Mouse (Mus musculus) c-Kit-positive CD71-positive TER-119-positive erythroid progenitor cells, embryonic 14.5 days (primary cell): Measurements from ENCODE around the gene Adh1.

Experiments
- DNase-seq: peaks from one replicate; pipeline ENCODE4 v3.0.0-alpha.2; 2013; ENCODE audit warnings: low spot score

Adh1 gene

GRCm38 (mm10) chr3:138290672-138291071 is 29.9 kb downstream of the Adh1 start:
- no peak for DNase-seq

DNA sequence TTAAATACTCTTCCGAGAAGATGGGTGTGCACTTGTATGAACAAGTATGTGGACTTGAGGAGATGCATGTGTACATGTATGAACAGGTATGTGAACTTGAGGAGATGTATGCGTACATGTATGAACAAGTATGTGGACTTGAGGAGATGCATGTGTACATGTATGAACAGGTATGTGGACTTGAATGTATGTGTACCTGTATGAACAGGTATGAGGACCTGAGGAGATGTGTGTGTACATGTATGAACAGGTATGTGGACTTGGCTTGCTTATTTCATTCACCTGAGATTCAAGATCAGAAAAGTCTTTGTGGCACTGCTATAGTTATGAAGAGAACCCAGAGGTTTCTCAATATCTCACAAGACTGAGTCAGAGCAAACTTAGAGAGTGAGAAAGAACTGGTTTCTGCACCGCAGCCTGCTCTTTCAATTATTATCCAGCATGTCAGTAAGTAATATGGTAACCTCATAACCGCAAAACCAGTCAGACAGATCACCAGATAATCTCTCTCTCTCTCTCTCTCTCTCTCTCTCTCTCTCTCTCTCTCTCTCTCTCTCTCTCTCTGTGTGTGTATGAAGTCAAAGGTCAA is 30.8 kb downstream of the Adh1 start:
- DNase-seq: no peak

DNA sequence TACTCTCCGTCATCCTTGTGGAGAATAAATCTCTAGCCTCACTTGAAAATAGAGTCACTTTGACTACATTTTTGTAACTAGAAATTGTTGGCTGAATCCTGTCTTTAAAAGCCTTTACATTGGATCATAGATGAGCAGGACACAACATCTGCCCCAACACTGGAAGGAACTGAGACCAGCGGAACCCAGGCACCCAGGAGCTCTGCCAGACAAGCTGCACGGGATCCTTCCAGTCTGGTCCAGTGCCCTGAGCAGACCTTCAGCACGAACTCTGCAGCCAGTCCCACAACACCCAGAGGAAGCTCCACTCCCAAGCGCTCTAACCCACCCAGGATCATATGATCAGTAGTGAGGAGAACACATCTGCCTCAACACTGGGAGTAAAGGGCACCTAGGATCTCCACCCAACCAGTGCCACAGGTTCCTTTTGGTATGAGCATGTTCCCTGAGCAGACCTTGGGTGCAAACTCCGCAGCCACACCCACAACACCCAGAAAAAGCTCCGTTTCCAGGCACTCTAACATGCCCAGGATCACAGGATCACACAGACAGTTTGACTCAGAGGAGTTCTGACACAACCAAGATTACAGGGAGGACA is 32.6 kb downstream of the Adh1 start:
- no peak for DNase-seq

GRCm38 (mm10) chr3:138300130-138300529 is 39.3 kb downstream of the Adh1 start:
- DNase-seq: no peak

- DNase-seq: no peak
Observed at GRCm38 (mm10) chr3:138302676-138303075, 41.9 kb downstream of the Adh1 start.

- no peak for DNase-seq
Observed at GRCm38 (mm10) chr3:138303771-138304488, 43.1 kb downstream of the Adh1 start.

DNA sequence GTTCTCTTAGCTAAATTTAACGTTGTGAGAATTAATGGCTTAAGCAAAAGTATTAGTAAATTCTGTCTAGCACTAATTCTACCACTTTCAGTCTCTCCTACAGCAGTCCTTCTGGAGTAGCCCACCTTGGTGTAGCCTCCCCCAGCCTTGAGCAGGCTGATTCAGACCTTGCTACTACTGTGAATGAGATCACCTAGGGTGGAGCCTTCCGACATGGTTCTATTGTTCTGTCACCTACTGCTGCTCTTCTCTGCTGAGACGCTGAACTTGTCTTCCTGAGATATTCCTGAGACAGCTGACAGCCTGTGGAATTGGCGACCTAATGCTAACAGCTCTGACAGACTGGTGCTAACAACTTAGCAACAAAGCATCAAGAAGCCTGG is 43.7 kb downstream of the Adh1 start:
- no peak for DNase-seq

- no peak for DNase-seq
Observed at GRCm38 (mm10) chr3:138305486-138306289, 44.9 kb downstream of the Adh1 start.

GRCm38 (mm10) chr3:138306290-138306683 is 45.5 kb downstream of the Adh1 start:
- DNase-seq: no peak

GRCm38 (mm10) chr3:138309910-138310309 is 49.1 kb downstream of the Adh1 start:
- no peak for DNase-seq

GRCm38 (mm10) chr3:138311015-138311414 is 50.2 kb downstream of the Adh1 start:
- DNase-seq: no peak

DNA sequence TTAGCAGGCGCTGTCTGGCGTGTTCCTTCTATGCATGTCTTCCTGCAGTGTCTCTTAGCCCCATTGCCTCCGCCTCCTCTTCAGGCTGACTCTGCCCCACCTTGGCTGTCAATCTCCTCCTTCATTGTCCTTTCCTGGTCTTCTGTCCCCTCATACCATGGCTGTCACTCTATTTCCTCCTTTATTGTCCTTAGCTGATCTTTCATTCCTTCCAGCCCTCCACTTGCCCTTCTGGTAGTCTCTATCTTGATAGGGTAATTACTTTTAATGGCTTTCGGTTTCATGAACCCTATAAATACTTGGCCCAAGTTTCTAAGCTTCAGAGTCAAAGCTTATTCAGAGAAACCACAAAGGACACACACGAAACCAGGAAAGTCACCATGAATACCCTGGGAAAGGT is 52.2 kb downstream of the Adh1 start, which contains the start of gene Adh6a:
Gene Adh6a, plus strand, starts transcription at position 322 of the 400 bp plus-strand sequence.
- no peak for DNase-seq

GRCm38 (mm10) chr3:138316908-138317472 is 56.2 kb downstream of the Adh1 start:
- DNase-seq: no peak

GRCm38 (mm10) chr3:138325001-138325400 is 64.2 kb downstream of the Adh1 start:
- DNase-seq: no peak

DNA sequence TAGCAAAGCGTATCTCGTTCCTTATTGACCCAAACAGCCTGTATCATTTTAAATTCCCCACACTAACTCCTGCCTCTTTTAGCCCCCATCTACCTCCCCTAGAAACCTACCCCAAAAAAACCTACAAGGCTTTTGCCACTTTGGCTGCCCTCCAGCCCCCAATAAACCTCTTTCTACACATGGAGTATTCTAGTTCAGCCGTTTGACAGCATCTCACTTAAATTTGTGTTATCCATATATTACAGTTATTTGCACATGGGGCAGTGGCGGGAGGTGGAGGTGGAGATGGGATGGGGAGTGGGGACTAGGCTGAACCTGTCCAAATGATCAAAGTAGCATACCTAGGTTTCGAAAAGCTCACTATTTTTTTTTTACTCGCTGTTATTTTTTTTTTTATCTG is 64.7 kb downstream of the Adh1 start:
- DNase-seq: no peak

DNA sequence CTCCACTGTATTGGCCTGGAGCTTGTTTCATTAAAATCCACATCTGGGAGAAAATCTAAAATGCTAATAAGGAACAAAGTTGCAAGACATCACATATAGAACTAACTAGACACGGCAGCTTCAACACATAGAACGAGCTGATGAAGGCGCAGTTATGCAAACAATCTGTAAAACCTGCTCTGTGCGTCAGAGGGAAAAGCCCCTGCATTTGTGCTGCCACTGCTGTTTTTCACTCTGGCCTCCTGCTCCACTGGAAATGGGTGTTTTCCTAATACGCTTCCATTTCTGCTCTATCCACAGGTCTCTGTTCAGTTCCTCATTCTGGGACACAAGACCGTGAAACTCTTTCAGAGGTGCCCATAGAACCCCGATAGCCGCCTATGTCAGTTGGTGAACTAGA is 73.1 kb downstream of the Adh1 start:
- no peak for DNase-seq

DNA sequence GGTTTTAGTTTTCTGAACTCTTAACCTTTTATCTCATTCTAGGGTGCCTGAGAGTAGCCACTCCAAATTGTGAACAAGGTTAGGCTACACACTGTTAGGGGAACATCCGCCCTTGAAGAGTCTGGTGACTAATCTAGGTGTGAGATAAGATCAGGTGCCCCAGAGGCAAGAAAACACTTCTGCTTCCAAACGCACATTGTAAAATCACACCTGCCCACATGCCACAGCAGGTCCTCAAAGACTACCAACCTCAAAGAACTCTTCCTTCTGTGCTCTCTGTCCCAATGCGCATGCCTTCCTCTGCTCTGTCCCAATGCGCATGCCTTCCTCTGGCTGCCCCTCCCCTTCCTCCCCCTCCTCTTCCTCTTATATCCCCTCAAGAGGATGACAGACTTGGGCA is 73.5 kb downstream of the Adh1 start:
- no peak for DNase-seq

GRCm38 (mm10) chr3:138335566-138335965 is 74.8 kb downstream of the Adh1 start:
- DNase-seq: no peak

DNA sequence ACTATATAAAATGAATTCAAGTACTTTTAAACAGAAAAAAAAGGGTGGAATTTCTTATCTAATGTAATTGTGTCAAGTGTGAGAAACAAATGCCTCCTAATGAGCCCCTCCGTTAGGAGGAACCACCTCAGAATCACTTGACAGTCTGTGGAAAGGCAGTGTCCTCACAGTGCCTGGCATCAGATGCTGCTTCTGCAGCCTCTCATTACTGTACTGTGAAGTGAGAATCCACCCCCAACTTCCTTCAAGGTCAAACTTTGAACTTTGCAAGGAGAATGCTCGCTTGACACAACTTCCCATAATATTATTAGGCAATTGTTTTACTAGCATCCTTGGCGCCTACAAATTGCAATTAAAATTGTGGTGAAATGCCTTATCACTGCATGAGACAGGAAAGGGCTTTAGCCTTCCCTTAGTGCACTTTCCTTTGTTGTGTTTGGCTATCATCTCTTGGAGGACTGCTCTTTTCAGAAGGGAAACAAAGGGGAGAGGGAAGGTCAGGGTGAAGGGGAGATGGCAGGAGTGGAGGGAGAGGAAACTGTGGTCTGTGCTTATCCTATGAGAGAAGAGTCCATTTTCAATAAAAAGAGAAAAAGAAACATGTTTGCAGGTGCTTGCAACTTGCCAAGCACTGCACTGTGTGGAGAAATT is 75.4 kb downstream of the Adh1 start:
- no peak for DNase-seq
